Mouse (Mus musculus) induced T-regulatory cell, adult 2 months (primary cell): ENCODE measurements around the gene Fbxo27.
"Not testable (repeated sequence)": the region's sequence is repeated elsewhere in the genome, so short reads cannot be mapped to it uniquely, and the experiment has no call there.

Experiments used
- DNase-seq: peaks from one replicate; pipeline ENCODE4 v3.0.0-alpha.2; 2012; ENCODE audit warnings: low read depth

The Fbxo27 gene

GRCm38 (mm10) chr7:28692545-28693320, at the start of gene Fbxo27:
Gene Fbxo27 (plus strand): TSS chr7:28692849.
- DNase-seq, result no peak

- no peak for DNase-seq
Observed at GRCm38 (mm10) chr7:28645366-28645765, 47.3 kb upstream of the Fbxo27 start.

- no peak for DNase-seq
Observed at GRCm38 (mm10) chr7:28645947-28646475, 46.6 kb upstream of the Fbxo27 start.

DNA sequence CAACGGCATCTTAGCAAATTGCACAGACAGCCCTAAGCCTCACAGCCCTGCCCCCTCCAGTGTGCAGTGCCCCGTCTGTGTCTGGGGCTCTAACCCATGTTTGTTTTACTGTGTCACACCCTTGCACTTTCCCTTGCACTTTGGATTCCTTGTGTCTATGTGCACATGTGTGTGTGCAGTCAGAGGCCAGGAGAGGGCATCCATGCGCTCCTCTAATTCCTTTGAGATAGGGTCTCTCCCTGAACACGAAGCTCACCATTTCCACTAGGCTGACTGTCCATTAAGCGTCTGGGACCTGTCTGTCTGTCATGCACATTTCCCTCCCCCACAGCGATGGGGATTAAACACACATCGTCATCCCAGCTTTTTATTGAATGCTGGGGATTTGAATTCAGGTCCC, 45.6 kb upstream of the Fbxo27 start:
- DNase-seq, result peak; percentile 34

- DNase-seq, result peak; percentile 57
Observed at GRCm38 (mm10) chr7:28651157-28651556, 41.5 kb upstream of the Fbxo27 start.

- no peak for DNase-seq
Observed at GRCm38 (mm10) chr7:28656430-28656829, 36.2 kb upstream of the Fbxo27 start.

DNA sequence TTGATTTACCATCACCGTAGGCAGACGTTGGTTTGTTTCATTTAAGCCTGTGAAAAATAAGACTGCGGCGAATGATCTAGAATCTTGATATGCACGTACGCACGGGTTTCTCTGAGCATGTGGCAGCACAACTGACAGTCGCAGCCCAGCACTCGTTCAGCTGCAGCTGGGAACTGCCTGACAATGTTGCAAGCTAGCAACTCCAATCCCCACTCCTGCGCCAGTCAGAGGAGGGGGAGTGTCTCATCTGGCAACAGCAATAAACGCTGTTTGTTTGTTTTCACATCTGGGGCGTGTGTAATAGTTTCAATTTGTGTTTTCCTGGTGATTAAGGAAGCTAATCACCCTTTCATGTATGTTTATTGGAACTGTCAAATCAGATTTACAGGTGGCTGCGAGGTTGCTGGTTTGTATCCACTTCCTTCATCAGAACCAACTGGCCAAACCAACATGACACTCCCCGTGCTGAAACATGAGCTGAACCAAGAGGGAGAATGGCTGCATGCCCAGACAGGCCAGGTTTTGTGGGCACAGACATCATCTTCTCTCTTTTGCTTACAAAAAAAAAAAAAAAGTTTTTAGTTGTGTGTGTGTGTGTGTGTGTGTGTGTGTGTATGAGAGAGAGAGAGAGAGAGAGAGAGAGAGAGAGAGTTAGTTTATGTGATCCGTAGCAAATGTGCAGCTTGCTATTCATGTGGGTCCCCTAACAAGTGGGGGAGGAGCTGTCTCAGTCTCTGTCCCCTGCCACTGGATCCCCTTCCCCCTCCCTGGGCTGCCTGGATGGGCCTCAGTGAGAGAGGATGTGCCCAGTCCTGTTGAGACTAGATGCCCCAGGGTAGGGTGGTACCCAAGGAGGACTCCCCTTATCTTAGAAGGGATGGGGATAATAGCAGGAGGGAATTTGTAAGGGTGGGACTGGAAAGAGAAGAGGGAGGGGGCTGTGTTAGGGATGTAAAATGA, 26.7 kb upstream of the Fbxo27 start:
- DNase-seq, result peak; percentile 72

- peak; percentile 63 for DNase-seq
Observed at GRCm38 (mm10) chr7:28671172-28671571, 21.5 kb upstream of the Fbxo27 start.

GRCm38 (mm10) chr7:28672276-28672675, 20.4 kb upstream of the Fbxo27 start:
- no peak for DNase-seq

DNA sequence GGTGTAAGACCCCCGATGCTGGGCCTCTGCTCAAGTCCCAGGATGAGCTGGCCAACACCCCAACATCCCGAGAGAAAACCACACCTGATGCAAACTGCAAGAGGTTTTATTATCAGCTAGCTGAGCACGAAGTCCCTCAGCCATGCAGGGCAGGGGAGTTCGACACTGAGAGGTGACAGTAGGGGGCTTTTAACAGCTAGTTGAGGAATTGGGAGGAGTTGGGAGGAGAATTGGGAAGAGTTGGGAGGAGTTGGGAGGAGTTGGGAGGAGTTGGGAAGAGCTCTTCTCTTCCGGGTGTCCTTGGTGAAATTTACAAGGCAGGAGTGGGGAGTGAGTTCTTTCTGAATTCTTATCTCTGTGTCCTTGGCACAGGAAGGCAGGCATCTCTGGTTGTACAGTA, 19.9 kb upstream of the Fbxo27 start:
- DNase-seq, result not testable (repeated sequence)

GRCm38 (mm10) chr7:28674994-28675393, 17.7 kb upstream of the Fbxo27 start:
- peak; percentile 45 for DNase-seq

GRCm38 (mm10) chr7:28675746-28676145, 16.9 kb upstream of the Fbxo27 start:
- DNase-seq, result no peak

DNA sequence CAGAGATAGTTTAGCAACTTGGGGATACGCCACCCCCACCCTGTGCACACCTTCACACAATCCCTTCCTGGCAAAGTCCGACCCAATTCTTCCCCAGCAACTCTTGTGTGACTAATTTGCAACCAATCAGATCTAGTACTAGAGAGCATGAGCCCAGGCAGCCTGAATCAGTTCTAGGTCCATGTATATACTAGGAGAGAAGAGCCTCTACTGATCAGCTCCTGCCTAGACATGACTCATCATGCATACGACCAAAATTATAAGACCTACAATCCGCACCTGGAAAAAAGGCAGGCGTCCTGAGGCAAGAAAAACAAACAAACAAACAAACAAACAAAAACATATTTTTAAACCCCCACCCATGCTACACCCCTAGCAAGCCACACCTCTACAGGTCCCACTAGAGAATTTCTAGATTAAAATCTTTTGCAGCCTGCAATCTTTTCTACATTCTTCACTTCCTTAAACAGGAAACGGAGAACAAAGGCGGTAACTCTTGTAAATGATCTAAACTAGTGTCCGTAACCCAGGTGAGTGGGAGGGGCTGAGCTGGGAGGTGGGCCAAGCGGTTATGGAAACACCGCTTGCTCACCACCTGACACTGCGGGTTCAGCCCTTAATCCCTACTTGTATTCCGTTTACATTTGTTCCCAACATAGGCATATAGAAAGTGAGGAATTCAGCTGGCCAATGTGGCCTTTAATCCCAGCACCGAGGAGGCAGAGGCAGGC, 15.7 kb upstream of the Fbxo27 start:
- DNase-seq, result peak; percentile 76

- DNase-seq, result no peak
Observed at GRCm38 (mm10) chr7:28677624-28678023, 15.0 kb upstream of the Fbxo27 start.

- no peak for DNase-seq
Observed at GRCm38 (mm10) chr7:28691075-28691474, 1.6 kb upstream of the Fbxo27 start.

DNA sequence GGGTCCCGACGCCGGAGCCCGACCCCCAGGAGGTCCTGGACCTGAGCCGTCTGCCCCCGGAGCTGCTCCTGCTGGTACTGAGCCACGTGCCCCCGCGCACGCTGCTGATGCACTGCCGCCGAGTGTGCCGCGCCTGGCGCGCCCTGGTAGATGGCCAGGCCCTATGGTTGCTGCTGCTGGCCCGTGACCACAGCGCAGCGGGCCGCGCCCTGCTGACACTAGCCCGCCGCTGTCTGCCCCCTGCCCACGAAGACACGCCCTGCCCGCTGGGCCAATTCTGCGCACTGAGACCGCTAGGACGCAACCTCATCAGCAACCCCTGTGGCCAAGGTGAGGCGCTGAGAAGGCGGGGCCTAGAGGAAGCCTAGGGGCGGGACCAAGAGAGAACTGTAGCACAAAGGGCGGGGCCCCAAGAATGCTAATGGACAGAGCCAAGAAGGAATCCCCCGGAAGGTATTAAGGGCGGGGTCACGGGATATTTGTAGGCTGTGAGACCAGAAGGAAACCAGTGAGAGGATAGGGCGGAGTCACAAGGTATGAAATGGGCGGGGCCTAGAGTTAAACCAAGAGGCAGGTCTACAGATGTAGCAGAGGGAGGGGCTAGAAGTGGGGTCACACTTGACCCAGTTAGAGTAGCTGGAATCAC, 795 bp downstream of the Fbxo27 start:
- DNase-seq, result peak; percentile 99

- DNase-seq, result peak; percentile 56
Observed at GRCm38 (mm10) chr7:28694423-28694822, 1.8 kb downstream of the Fbxo27 start.

GRCm38 (mm10) chr7:28694966-28695511, 2.4 kb downstream of the Fbxo27 start:
- peak; percentile 45 for DNase-seq

DNA sequence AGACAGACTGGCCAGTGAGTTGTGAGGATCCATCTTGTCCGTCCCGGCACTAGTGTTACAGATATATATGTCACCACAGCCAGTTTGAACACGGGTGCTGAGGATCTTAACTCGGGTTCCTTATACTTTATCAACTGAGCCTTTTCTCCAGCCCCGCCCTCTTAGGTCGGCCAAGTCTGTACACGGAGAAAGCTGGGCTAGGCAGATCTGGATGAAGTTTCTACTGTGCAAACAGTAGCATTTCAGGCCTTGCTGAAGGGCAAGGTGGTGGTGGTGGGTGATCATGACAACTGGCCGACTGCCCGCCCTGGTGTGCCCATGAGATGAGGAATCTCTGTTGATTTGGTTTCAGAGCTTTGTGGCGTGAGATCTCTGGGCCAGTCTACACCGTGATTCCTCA, 4.6 kb downstream of the Fbxo27 start:
- DNase-seq, result no peak

GRCm38 (mm10) chr7:28700269-28700668, 7.6 kb downstream of the Fbxo27 start:
- DNase-seq, result no peak

DNA sequence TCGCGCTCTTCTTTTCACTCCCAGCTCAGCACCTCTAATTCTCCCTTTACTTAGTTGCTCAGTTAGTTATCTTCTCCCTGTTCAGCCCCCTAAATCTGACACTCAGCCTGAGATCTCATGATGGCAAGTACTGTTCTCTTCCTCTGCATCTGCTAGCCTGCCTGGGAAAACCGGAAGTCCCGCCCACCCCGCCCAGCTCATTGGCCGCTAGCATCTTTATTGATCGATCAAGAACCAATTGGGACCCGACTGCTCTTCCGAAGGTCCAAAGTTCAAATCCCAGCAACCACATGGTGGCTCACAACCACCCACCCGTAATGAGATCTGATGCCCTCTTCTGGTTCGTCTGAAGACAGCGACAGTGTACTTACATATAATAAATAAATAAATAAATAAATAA, 8.7 kb downstream of the Fbxo27 start:
- DNase-seq, result not testable (repeated sequence)
